Mouse (Mus musculus) intestine, postnatal 0 days (tissue): ENCODE data around the gene Kcnh3. TPM values are rescaled to one million over a fixed set of nuclear protein-coding genes. Genes with fewer than 3 reads are reported as not detected.
A peak's percentile ranks its signal among the peaks of the same experiment; 100 is the strongest.

Experiments used
- ATAC-seq: fragments of 200-750 bp; cut with Nextera tagmentation; 2 replicates; pipeline ENCODE4 v1.8.0; 2017; ENCODE audit warnings: mild to moderate bottlenecking, moderate TSS enrichment, moderate library complexity
- H3K27ac ChIP-seq: fragments of 300-500 bp; sonication (generic); 2 replicates; pipeline ENCODE4 v1.5.1; 2014; ENCODE audit warnings: mild to moderate bottlenecking, low read depth, low read length, moderate library complexity
- H3K27me3 ChIP-seq: fragments of 300-500 bp; sonication (generic); replicated peaks from 2 replicates; pipeline ENCODE4 v1.6.1; 2014; ENCODE audit warnings: low read length, mixed read lengths; ENCODE audit not compliant: control insufficient read depth, insufficient read depth
- H3K36me3 ChIP-seq: fragments of 300-500 bp; sonication (generic); 2 replicates; pipeline ENCODE4 v1.6.1; 2014; ENCODE audit warnings: mild to moderate bottlenecking, moderate library complexity; ENCODE audit not compliant: control insufficient read depth, insufficient read depth
- H3K4me1 ChIP-seq: fragments of 300-500 bp; sonication (generic); replicated peaks from 2 replicates; pipeline ENCODE4 v1.6.1; 2014; ENCODE audit warnings: antibody characterized with exemption, low read length, mixed read lengths; ENCODE audit not compliant: control insufficient read depth, insufficient read depth
- H3K4me2 ChIP-seq: fragments of 300-500 bp; sonication (generic); replicated peaks from 2 replicates; pipeline ENCODE4 v1.6.1; 2014; ENCODE audit warnings: low read depth, mild to moderate bottlenecking, moderate library complexity
- H3K4me3 ChIP-seq: fragments of 300-500 bp; sonication (generic); 2 replicates; pipeline ENCODE4 v1.5.1; 2014; ENCODE audit warnings: low read depth, low read length
- H3K9ac ChIP-seq: fragments of 300-500 bp; sonication (generic); 2 replicates; pipeline ENCODE4 v1.6.1; 2014; ENCODE audit warnings: mild to moderate bottlenecking, low read depth, low read length
- H3K9me3 ChIP-seq: fragments of 300-500 bp; sonication (generic); 2 replicates; pipeline ENCODE4 v1.6.1; 2016; ENCODE audit warnings: mixed run types; ENCODE audit not compliant: control insufficient read depth
- CTCF ChIP-seq: sonication (generic); IDR thresholded peaks from 2 replicates; pipeline ENCODE4 v1.5.1; 2016; ENCODE audit warnings: low read depth, mild to moderate bottlenecking, control low read depth, antibody characterized with exemption, moderate library complexity
- WGBS: fragments of 180-500 bp; shearing (Covaris S2); extraction: QIAGEN DNeasy Blood & Tissue Kit; methylation state at CpG from one replicate; pipeline ENCODE4 v1.1.7; 2014; 5-methylcytosine and 5-hydroxymethylcytosine counted together
- polyA plus RNA-seq: library from polyadenylated mRNA; unstranded; fragments of >200 nt; fragmentation: Nextera tagmentation; extraction: Ambion mirVana; gene quantifications from 2 replicates; pipeline ENCODE4 v1.2.1, GENCODE M21; 2015

Gene Kcnh3
- polyA plus RNA-seq, 1 experiment from 2014 or later = 0.48 TPM

DNA sequence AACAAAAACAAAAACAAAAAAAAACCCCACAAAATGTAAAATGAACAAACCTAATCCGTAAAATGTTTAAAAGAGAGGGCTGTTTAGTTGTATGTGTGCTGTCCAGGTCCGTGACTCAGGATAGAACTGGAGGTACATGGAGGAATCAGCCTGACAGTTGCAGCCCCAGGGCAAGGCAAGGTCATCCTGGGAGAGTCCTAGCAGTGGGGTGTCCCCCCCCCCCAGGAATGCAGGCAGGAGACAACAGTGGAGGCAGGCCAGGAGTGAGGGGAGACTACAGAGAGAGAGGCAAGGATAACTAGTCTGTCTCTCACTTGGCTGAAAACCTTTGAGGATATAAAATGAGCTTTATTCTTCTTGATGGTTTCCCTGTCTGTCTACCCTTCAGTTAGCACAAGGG lies 39.7 kb downstream of the Kcnh3 start:
- no peak overlapping the region for H3K4me2 ChIP-seq
- H3K9me3 ChIP-seq = no peaks in the 10 kb centered on the region
- no peak overlapping the region for H3K4me3 ChIP-seq
- no peak overlapping the region for H3K9ac ChIP-seq
- H3K36me3 ChIP-seq = no peaks in the 10 kb centered on the region
- WGBS = 83% methylated on average over 2 of the region's 2 CpGs
- H3K27ac ChIP-seq = no peak overlapping the region
- ATAC-seq = no peak
- H3K4me1 ChIP-seq = no peaks in the 10 kb centered on the region
- TF ChIP-seq CTCF = no peak
- H3K27me3 ChIP-seq = no peaks in the 10 kb centered on the region

DNA sequence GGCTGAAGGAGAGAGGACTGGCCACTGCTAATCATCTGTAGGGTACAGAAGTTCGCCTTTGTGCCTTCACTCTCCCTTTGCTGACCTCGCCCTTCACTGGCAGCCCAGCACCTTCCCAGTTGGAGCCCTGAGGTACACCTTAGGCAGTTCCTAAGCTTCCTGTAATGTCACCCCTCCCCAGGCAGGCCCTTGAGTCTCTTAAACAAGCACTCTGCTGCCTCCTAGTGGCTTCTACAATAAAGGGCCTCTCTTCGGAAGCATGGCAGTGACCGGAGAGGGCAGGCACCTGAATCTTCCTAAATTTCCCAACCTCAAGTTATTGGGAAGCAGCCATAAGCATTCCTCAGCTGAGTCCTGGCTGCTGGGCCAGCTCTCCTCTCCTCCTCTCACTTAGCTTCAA lies 41.0 kb downstream of the Kcnh3 start:
- H3K4me3 ChIP-seq = no peak overlapping the region
- no peak overlapping the region for H3K9ac ChIP-seq
- TF ChIP-seq CTCF = peak; percentile 92
- H3K36me3 ChIP-seq = no peaks in the 10 kb centered on the region
- H3K4me2 ChIP-seq = no peak overlapping the region
- no peaks in the 10 kb centered on the region for H3K27me3 ChIP-seq
- no peak overlapping the region for H3K27ac ChIP-seq
- WGBS = 13% methylated on average over 4 of the region's 4 CpGs
- H3K9me3 ChIP-seq = no peaks in the 10 kb centered on the region
- H3K4me1 ChIP-seq = no peaks in the 10 kb centered on the region
- ATAC-seq = peak; percentile 48

DNA sequence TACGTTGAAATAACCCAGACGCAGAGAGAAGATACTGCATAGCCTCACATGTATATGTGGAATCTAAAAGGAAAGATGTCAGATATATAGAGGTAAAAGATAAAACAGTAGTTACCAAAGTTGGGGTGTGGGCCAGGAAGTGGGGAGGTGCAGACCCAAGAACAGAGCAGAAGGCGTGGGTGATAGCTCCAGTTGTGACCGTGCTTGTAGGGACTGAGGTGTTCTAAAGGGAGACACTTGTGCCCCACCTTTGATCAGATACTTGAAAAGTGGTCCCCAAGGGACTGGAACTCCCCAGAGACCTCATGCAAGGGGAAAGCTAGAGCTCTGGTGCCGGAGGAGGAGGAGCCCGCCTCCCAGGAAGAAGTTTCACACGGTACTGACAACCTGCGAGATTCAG lies 51.4 kb downstream of the Kcnh3 start:
- Histone ChIP-seq H3K36me3 (no peaks in the 10 kb centered on the region), H3K4me1 (no peaks in the 10 kb centered on the region), H3K9ac (no peak overlapping the region), H3K4me3 (no peak overlapping the region), H3K27me3 (no peaks in the 10 kb centered on the region), H3K9me3 (no peaks in the 10 kb centered on the region), H3K4me2 (no peak overlapping the region), H3K27ac (no peak overlapping the region)
- 82% methylated on average over 8 of the region's 8 CpGs for WGBS
- no peak for ATAC-seq
- TF ChIP-seq CTCF = no peak

DNA sequence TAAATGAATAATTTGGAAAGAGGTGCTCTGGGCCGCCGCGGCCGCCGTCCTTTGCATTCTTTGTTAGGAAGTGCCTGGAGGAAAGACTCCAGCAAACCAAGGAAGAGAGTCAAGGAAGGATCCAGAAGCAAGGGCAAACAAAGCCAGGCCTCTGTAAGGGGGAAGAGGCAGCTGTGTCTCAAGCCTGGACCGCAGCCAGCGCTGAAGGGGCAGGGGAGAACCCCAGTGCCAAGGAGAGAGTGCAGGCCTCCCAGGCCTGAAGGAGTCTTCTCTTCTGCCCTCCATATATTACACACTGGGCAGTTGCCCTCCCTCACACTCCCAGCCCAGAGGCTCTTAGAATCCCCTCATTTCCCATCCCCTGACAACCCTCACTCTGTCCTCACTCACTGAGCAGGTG lies 53.6 kb downstream of the Kcnh3 start:
- no peaks in the 10 kb centered on the region for H3K36me3 ChIP-seq
- H3K4me3 ChIP-seq = no peak overlapping the region
- no peak for ATAC-seq
- 82% methylated on average over 7 of the region's 7 CpGs for WGBS
- H3K27ac ChIP-seq = no peak overlapping the region
- no peaks in the 10 kb centered on the region for H3K27me3 ChIP-seq
- no peak for TF ChIP-seq CTCF
- no peak overlapping the region for H3K9ac ChIP-seq
- no peaks in the 10 kb centered on the region for H3K9me3 ChIP-seq
- no peak overlapping the region for H3K4me2 ChIP-seq
- H3K4me1 ChIP-seq = no peaks in the 10 kb centered on the region

DNA sequence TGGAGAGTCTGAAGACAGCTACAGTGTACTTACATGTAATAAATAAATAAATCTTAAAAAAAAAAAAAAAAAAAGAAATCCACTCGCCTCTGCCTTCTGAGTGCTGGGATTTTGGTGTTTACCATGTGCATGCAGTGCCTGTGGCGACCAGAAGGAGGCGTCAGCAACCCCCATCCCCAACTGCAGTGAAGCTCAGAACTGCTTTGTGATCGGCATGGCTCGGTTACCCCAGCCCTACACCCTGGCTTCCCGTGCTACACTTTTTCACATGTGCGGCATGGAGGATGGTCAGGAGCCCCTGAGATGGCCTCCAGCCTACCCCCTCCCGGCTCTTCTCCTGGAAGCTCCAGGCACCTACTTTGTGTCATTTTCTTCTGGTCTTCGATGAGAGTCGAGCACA lies 58.8 kb downstream of the Kcnh3 start:
- Histone ChIP-seq H3K9ac (no peak overlapping the region), H3K4me1 (no peaks in the 10 kb centered on the region), H3K27ac (no peak overlapping the region), H3K4me2 (no peak overlapping the region), H3K27me3 (no peaks in the 10 kb centered on the region), H3K4me3 (no peak overlapping the region), H3K9me3 (no peaks in the 10 kb centered on the region), H3K36me3 (no peaks in the 10 kb centered on the region)
- no peak for ATAC-seq
- WGBS = 66% methylated on average over 10 of the region's 10 CpGs
- TF ChIP-seq CTCF = peak; percentile 62

DNA sequence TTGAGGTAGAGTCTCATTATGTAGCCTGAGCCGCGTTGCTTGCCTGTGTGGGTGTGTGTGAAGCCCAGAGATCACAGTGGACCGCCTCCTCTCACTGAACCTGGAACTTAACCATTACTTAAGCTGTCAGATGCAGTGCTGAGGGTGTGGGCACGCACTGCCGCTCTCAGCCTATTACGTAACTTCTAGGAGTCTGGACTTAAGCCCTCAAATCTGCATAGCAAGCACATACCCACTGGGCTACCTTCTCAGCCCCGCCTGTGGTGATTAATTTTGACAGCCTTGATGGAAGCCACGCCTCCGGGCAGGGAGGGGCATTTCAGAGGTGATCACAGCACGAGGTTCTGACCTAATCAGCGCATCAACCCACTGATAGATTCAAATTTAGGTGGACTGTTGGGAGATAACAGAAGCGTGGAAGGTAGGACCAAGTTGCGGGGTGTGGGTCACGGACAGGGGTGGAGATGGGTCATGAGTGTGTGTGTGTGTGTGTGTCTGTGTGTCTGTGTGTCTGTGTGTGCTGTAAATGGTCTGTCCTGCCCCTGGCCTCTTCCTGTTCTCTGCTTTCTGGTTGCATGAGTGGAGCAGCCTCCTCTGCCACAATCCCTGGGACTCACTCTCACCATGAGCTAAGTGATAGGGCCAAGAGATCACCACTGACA lies 60.0 kb downstream of the Kcnh3 start:
- whole genome bisulfite sequencing = 22% methylated on average over 14 of the region's 14 CpGs
- H3K27me3 ChIP-seq = no peaks in the 10 kb centered on the region
- H3K4me3 ChIP-seq = no peak overlapping the region
- H3K4me2 ChIP-seq = peak overlapping the region; percentile 28
- H3K4me1 ChIP-seq = no peaks in the 10 kb centered on the region
- TF ChIP-seq CTCF = no peak
- H3K9ac ChIP-seq = no peak overlapping the region
- H3K9me3 ChIP-seq = no peaks in the 10 kb centered on the region
- H3K36me3 ChIP-seq = no peaks in the 10 kb centered on the region
- ATAC-seq = peak; percentile 96
- H3K27ac ChIP-seq = peak overlapping the region; percentile 60

DNA sequence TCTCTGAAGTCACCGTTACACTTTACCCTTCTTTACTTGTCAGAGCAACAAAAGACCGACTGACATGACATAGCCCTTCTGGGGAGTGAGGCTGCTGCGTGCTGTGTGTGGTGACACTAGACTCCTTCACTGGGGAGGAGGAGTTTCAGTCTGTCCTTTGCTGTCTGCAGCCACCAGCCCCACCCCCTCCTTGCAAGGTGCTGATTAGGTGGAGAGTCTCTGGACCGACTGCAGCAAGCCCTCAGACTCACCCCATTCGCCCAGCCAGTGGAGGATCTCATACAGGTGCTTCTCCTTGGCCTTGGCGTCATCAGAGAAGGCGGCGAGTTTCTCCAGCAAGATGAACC lies 60.5 kb downstream of the Kcnh3 start:
- 50% methylated on average over 8 of the region's 8 CpGs for WGBS
- Histone ChIP-seq H3K27me3 (no peaks in the 10 kb centered on the region), H3K4me3 (no peak overlapping the region), H3K4me2 (peak overlapping the region; percentile 28), H3K9ac (no peak overlapping the region), H3K27ac (peak overlapping the region; percentile 60), H3K9me3 (no peaks in the 10 kb centered on the region), H3K4me1 (no peaks in the 10 kb centered on the region), H3K36me3 (no peaks in the 10 kb centered on the region)
- ATAC-seq = peak; percentile 55
- TF ChIP-seq CTCF = no peak
